Mouse (Mus musculus): ENCODE results near the gene Tbx2. TPM values are rescaled to one million over a fixed set of nuclear protein-coding genes. Genes with fewer than 3 reads are reported as not detected.

Gene Tbx2
- polyA plus RNA-seq, 1 experiment = 3.5 TPM

GRCm38 (mm10) chr11:85799456-85799855, 32.9 kb upstream of the Tbx2 start:
- Histone ChIP-seq H3K36me3 (ENCODE audit: control insufficient read depth, insufficient read depth, low read length) (no peaks in the 10 kb centered on the region), H3K27me3 (ENCODE audit: control insufficient read depth, insufficient read depth, low read length) (no peaks in the 10 kb centered on the region), H3K4me3 (ENCODE audit: control insufficient read depth, insufficient read depth, low read length) (no peak overlapping the region), H3K4me1 (replicated peaks; ENCODE audit: control insufficient read depth, insufficient read depth, low read length) (no peaks in the 10 kb centered on the region), H3K27ac (ENCODE audit: control insufficient read depth, insufficient read depth, low read length) (no peak overlapping the region)
- WGBS = 87% methylated on average over 4 of the region's 4 CpGs
- TF ChIP-seq CTCF (IDR thresholded peaks at IDR 0.05; ENCODE audit: borderline replicate concordance, control insufficient read depth, extremely low read depth, insufficient read depth, low read length, poor library complexity) = no peak
- no peak for TF ChIP-seq POLR2A (IDR thresholded peaks at IDR 0.05; ENCODE audit: control insufficient read depth, extremely low read depth, insufficient read depth, low read length, poor library complexity)
- DNase-seq = no peak

GRCm38 (mm10) chr11:85799856-85800255, 32.5 kb upstream of the Tbx2 start:
- no peak for DNase-seq
- Histone ChIP-seq H3K36me3 (ENCODE audit: control insufficient read depth, insufficient read depth, low read length) (no peaks in the 10 kb centered on the region), H3K27me3 (ENCODE audit: control insufficient read depth, insufficient read depth, low read length) (no peaks in the 10 kb centered on the region), H3K27ac (ENCODE audit: control insufficient read depth, insufficient read depth, low read length) (no peak overlapping the region), H3K4me3 (ENCODE audit: control insufficient read depth, insufficient read depth, low read length) (no peak overlapping the region), H3K4me1 (replicated peaks; ENCODE audit: control insufficient read depth, insufficient read depth, low read length) (no peaks in the 10 kb centered on the region)
- 75% methylated on average over 19 of the region's 19 CpGs for WGBS
- TF ChIP-seq POLR2A (IDR thresholded peaks at IDR 0.05; ENCODE audit: control insufficient read depth, extremely low read depth, insufficient read depth, low read length, poor library complexity) = no peak
- no peak for TF ChIP-seq CTCF (IDR thresholded peaks at IDR 0.05; ENCODE audit: borderline replicate concordance, control insufficient read depth, extremely low read depth, insufficient read depth, low read length, poor library complexity)

- Histone ChIP-seq H3K4me1 (replicated peaks; ENCODE audit: control insufficient read depth, insufficient read depth, low read length) (no peaks in the 10 kb centered on the region), H3K36me3 (ENCODE audit: control insufficient read depth, insufficient read depth, low read length) (no peaks in the 10 kb centered on the region), H3K27ac (ENCODE audit: control insufficient read depth, insufficient read depth, low read length) (no peak overlapping the region), H3K4me3 (ENCODE audit: control insufficient read depth, insufficient read depth, low read length) (no peak overlapping the region), H3K27me3 (ENCODE audit: control insufficient read depth, insufficient read depth, low read length) (no peaks in the 10 kb centered on the region)
- WGBS = 91% methylated on average over 11 of the region's 11 CpGs
- no peak for DNase-seq
- TF ChIP-seq CTCF (IDR thresholded peaks at IDR 0.05; ENCODE audit: borderline replicate concordance, control insufficient read depth, extremely low read depth, insufficient read depth, low read length, poor library complexity) (no peak), POLR2A (IDR thresholded peaks at IDR 0.05; ENCODE audit: control insufficient read depth, extremely low read depth, insufficient read depth, low read length, poor library complexity) (no peak)
Observed at GRCm38 (mm10) chr11:85800380-85800779, 32.0 kb upstream of the Tbx2 start.

GRCm38 (mm10) chr11:85804048-85804447, 28.3 kb upstream of the Tbx2 start:
- DNase-seq = no peak
- Histone ChIP-seq H3K36me3 (ENCODE audit: control insufficient read depth, insufficient read depth, low read length) (no peaks in the 10 kb centered on the region), H3K4me3 (ENCODE audit: control insufficient read depth, insufficient read depth, low read length) (no peak overlapping the region), H3K27me3 (ENCODE audit: control insufficient read depth, insufficient read depth, low read length) (no peaks in the 10 kb centered on the region), H3K4me1 (replicated peaks; ENCODE audit: control insufficient read depth, insufficient read depth, low read length) (no peaks in the 10 kb centered on the region), H3K27ac (ENCODE audit: control insufficient read depth, insufficient read depth, low read length) (no peak overlapping the region)
- WGBS = 92% methylated on average over 5 of the region's 5 CpGs
- no peak for TF ChIP-seq POLR2A (IDR thresholded peaks at IDR 0.05; ENCODE audit: control insufficient read depth, extremely low read depth, insufficient read depth, low read length, poor library complexity)
- no peak for TF ChIP-seq CTCF (IDR thresholded peaks at IDR 0.05; ENCODE audit: borderline replicate concordance, control insufficient read depth, extremely low read depth, insufficient read depth, low read length, poor library complexity)

- no peak overlapping the region for H3K27ac ChIP-seq (ENCODE audit: control insufficient read depth, insufficient read depth, low read length)
- WGBS = 97% methylated on average over 1 of the region's 1 CpGs
Observed at GRCm38 (mm10) chr11:85805779-85806178, 26.6 kb upstream of the Tbx2 start.

GRCm38 (mm10) chr11:85807353-85807752, 25.0 kb upstream of the Tbx2 start:
- Histone ChIP-seq H3K27ac (ENCODE audit: control insufficient read depth, insufficient read depth, low read length) (no peak overlapping the region), H3K27me3 (ENCODE audit: control insufficient read depth, insufficient read depth, low read length) (no peaks in the 10 kb centered on the region), H3K4me3 (ENCODE audit: control insufficient read depth, insufficient read depth, low read length) (no peak overlapping the region), H3K4me1 (replicated peaks; ENCODE audit: control insufficient read depth, insufficient read depth, low read length) (no peaks in the 10 kb centered on the region), H3K36me3 (ENCODE audit: control insufficient read depth, insufficient read depth, low read length) (no peaks in the 10 kb centered on the region)
- DNase-seq = no peak
- WGBS = 89% methylated on average over 11 of the region's 11 CpGs
- TF ChIP-seq POLR2A (IDR thresholded peaks at IDR 0.05; ENCODE audit: control insufficient read depth, extremely low read depth, insufficient read depth, low read length, poor library complexity) (no peak), CTCF (IDR thresholded peaks at IDR 0.05; ENCODE audit: borderline replicate concordance, control insufficient read depth, extremely low read depth, insufficient read depth, low read length, poor library complexity) (no peak)

More at GRCm38 (mm10) chr11:85805779-85806178, 26.6 kb upstream of the Tbx2 start:
- Histone ChIP-seq H3K4me3 (ENCODE audit: control insufficient read depth, insufficient read depth, low read length) (no peak overlapping the region), H3K36me3 (ENCODE audit: control insufficient read depth, insufficient read depth, low read length) (no peaks in the 10 kb centered on the region), H3K4me1 (replicated peaks; ENCODE audit: control insufficient read depth, insufficient read depth, low read length) (no peaks in the 10 kb centered on the region), H3K27me3 (ENCODE audit: control insufficient read depth, insufficient read depth, low read length) (no peaks in the 10 kb centered on the region)
- TF ChIP-seq CTCF (IDR thresholded peaks at IDR 0.05; ENCODE audit: borderline replicate concordance, control insufficient read depth, extremely low read depth, insufficient read depth, low read length, poor library complexity) = no peak
- TF ChIP-seq POLR2A (IDR thresholded peaks at IDR 0.05; ENCODE audit: control insufficient read depth, extremely low read depth, insufficient read depth, low read length, poor library complexity) = no peak
- no peak for DNase-seq

- Histone ChIP-seq H3K4me1 (replicated peaks; ENCODE audit: control insufficient read depth, insufficient read depth, low read length) (no peaks in the 10 kb centered on the region), H3K4me3 (ENCODE audit: control insufficient read depth, insufficient read depth, low read length) (no peak overlapping the region), H3K27ac (ENCODE audit: control insufficient read depth, insufficient read depth, low read length) (no peak overlapping the region), H3K36me3 (ENCODE audit: control insufficient read depth, insufficient read depth, low read length) (no peaks in the 10 kb centered on the region), H3K27me3 (ENCODE audit: control insufficient read depth, insufficient read depth, low read length) (no peaks in the 10 kb centered on the region)
- TF ChIP-seq POLR2A (IDR thresholded peaks at IDR 0.05; ENCODE audit: control insufficient read depth, extremely low read depth, insufficient read depth, low read length, poor library complexity) = no peak
- TF ChIP-seq CTCF (IDR thresholded peaks at IDR 0.05; ENCODE audit: borderline replicate concordance, control insufficient read depth, extremely low read depth, insufficient read depth, low read length, poor library complexity) = no peak
- WGBS = 37% methylated on average over 4 of the region's 4 CpGs
- no peak for DNase-seq
Observed at GRCm38 (mm10) chr11:85811229-85811628, 21.1 kb upstream of the Tbx2 start.

Measured in thymus, adult 2 months (tissue).